Mouse (Mus musculus): ENCODE results near the gene Pigv. TPM values are rescaled to one million over a fixed set of nuclear protein-coding genes. Genes with fewer than 3 reads are reported as not detected.

Pigv gene
- total and polyA plus RNA-seq, 3 experiments = 2.9 to 5.0 (median 3.7) TPM

DNA sequence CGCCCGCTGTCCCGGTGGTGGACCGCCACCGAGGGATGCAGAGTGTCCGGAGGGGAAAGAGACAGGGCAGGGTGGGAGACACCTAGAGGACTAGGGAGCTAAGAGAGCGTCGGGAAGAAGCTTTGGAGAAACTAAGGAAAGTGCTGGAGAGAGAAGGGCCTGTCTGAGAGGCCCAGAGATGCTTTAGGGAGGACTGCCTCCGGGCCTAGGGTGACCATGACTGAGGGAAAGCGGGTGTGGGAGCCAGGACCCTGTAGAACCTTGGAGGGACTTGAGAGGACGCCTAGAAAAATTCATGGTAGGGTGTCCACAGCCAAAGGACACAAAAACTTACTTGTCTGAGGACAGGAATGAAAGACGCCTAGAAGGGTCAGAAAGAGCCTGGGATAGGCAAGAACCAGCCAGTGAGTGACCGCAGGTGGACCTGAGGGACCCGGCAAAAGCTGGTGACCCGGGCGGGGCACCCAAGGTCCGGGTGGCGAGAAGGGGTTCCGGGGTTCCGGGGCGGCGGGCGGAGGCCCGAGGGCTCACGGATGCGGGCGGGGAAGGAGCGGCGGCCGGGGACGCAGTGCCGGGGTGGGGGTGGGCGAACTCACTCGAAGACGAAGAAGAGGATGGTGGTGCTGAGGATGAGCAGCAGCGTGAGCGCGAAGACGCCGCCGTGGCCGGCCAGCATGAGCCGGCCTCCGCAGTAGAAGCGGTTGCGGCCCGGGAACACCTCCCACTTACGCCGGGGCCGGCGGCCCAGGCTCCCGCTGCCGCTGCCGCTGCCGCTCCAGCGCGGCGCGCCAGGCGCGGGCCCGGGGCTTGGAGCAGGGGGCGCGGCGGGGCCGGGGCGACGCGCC is 39.7 kb downstream of the Pigv start:
- dilution Hi-C loops (cut with MboI; ENCODE audit: extremely low pct_ligation_motif_present, extremely low pct_unique_long_range_greater_than_20kb, low sequenced_read_pairs) = no loop called here
- H3K36me3 ChIP-seq (replicated peaks in 1 of 2; ENCODE audit: control insufficient read depth in 1 of 2, insufficient read depth in 1 of 2, low read length in 1 of 2) = peaks cover 2 to 23% of the 10 kb centered on the region in 2 experiments
- H3K4me1 ChIP-seq (ENCODE audit: control insufficient read depth in 1 of 2, insufficient read depth in 2 of 2) = peaks cover 8 to 45% of the 10 kb centered on the region in 2 experiments
- H3K27me3 ChIP-seq (replicated peaks) = no peaks in the 10 kb centered on the region
- H3K9me3 ChIP-seq (replicated peaks; ENCODE audit: low read length) = no peaks in the 10 kb centered on the region
- in situ Hi-C loops (cut with MboI; ENCODE audit: low pct_ligation_motif_present, low pct_unique_long_range_greater_than_20kb, low sequenced_read_pairs) = loop anchor here (5.0 kb wide), 1 partner anchor 35 kb away; no protein-coding TSS in a partner anchor
- H3K4me3 ChIP-seq (replicated peaks in 1 of 3; ENCODE audit: low read depth in 2 of 3, low read length in 2 of 3, poor library complexity in 1 of 3) = peak overlapping the region; percentile 57 to 81 (median 60)
- peak overlapping the region; percentile 86 for H3K4me2 ChIP-seq (ENCODE audit: insufficient read depth, low read depth, poor library complexity, severe bottlenecking)
- peak overlapping the region; percentile 95 for H3K9ac ChIP-seq (ENCODE audit: insufficient read depth, low read depth)
- DNase-seq (ENCODE audit: extremely low read depth) = no peak
- H3K27ac ChIP-seq (ENCODE audit: insufficient read depth, low read depth) = no peak overlapping the region
- TF ChIP-seq NELFE (IDR thresholded peaks at IDR 0.05; ENCODE audit: low read depth, low read length) (no peak), EP300 (IDR thresholded peaks at IDR 0.05; ENCODE audit: low read length) (no peak), UBTF (IDR thresholded peaks at IDR 0.05; ENCODE audit: low read depth, low read length) (peak; percentile 34), KAT2A (IDR thresholded peaks at IDR 0.05; ENCODE audit: insufficient replicate concordance, low read length) (no peak), POLR2A (IDR thresholded peaks at IDR 0.05; ENCODE audit: low read depth, low read length) (no peak)
- H3K79me2 ChIP-seq (replicated peaks; ENCODE audit: control insufficient read depth, extremely low read depth, insufficient read depth, poor library complexity, severe bottlenecking) = peaks cover 45% of the 10 kb centered on the region

GRCm38 (mm10) chr4:133631769-133632411 is 40.6 kb downstream of the Pigv start:
- peak overlapping the region; percentile 57 to 81 (median 60) for H3K4me3 ChIP-seq (replicated peaks in 1 of 3; ENCODE audit: low read depth in 2 of 3, low read length in 2 of 3, poor library complexity in 1 of 3)
- H3K4me2 ChIP-seq (ENCODE audit: insufficient read depth, low read depth, poor library complexity, severe bottlenecking) = peak overlapping the region; percentile 86
- peaks cover 46% of the 10 kb centered on the region for H3K79me2 ChIP-seq (replicated peaks; ENCODE audit: control insufficient read depth, extremely low read depth, insufficient read depth, poor library complexity, severe bottlenecking)
- H3K9me3 ChIP-seq (replicated peaks; ENCODE audit: low read length) = no peaks in the 10 kb centered on the region
- H3K4me1 ChIP-seq (ENCODE audit: control insufficient read depth in 1 of 2, insufficient read depth in 2 of 2) = peaks cover 10 to 50% of the 10 kb centered on the region in 2 experiments
- no peaks in the 10 kb centered on the region for H3K27me3 ChIP-seq (replicated peaks)
- TF ChIP-seq HCFC1 (IDR thresholded peaks at IDR 0.05; ENCODE audit: low read depth, low read length) (no peak), MYC (IDR thresholded peaks at IDR 0.05; ENCODE audit: low read depth, low read length) (no peak), RCOR1 (conservative IDR thresholded peaks at IDR 0.05; ENCODE audit: low read depth, low read length) (no peak), CHD2 (IDR thresholded peaks at IDR 0.05; ENCODE audit: low read length) (peak; percentile 60), NELFE (IDR thresholded peaks at IDR 0.05; ENCODE audit: low read depth, low read length) (no peak), POLR2AphosphoS2 (IDR thresholded peaks at IDR 0.05; ENCODE audit: low read depth, low read length) (no peak), ELF1 (IDR thresholded peaks at IDR 0.05; ENCODE audit: low read depth, low read length) (no peak), USF2 (conservative IDR thresholded peaks at IDR 0.05; ENCODE audit: low read depth, low read length) (no peak), SIN3A (IDR thresholded peaks at IDR 0.05; ENCODE audit: low read length) (no peak; the same call in 1 of the 2 replicates), MXI1 (IDR thresholded peaks at IDR 0.05; ENCODE audit: low read depth, low read length) (0 out of 2 replicates have a peak, but pooled peaks have one; percentile 39), USF1 (IDR thresholded peaks at IDR 0.05; ENCODE audit: low read depth, low read length) (no peak), MEF2A (IDR thresholded peaks at IDR 0.05; ENCODE audit: borderline replicate concordance, low read depth, low read length) (no peak), CTCF (conservative IDR thresholded peaks at IDR 0.05 in 1 of 2, IDR thresholded peaks at IDR 0.05 in 1 of 2; ENCODE audit: low read depth in 2 of 2, low read length in 2 of 2) (no peak), ETS1 (conservative IDR thresholded peaks at IDR 0.05; ENCODE audit: low read depth, low read length) (no peak), UBTF (IDR thresholded peaks at IDR 0.05; ENCODE audit: low read depth, low read length) (no peak), TCF12 (IDR thresholded peaks at IDR 0.05; ENCODE audit: low read depth, low read length) (no peak), BHLHE40 (IDR thresholded peaks at IDR 0.05; ENCODE audit: low read depth, low read length) (0 out of 2 replicates have a peak, but pooled peaks have one; percentile 4), TBP (conservative IDR thresholded peaks at IDR 0.05; ENCODE audit: low read depth, low read length) (no peak)
- dilution Hi-C loops (cut with MboI; ENCODE audit: extremely low pct_ligation_motif_present, extremely low pct_unique_long_range_greater_than_20kb, low sequenced_read_pairs) = no loop called here
- peak overlapping the region; percentile 23; the same call in 1 of the 2 replicates for H3K27ac ChIP-seq (ENCODE audit: insufficient read depth, low read depth)
- no peak for DNase-seq (ENCODE audit: extremely low read depth)
- H3K36me3 ChIP-seq (replicated peaks in 1 of 2; ENCODE audit: control insufficient read depth in 1 of 2, insufficient read depth in 1 of 2, low read length in 1 of 2) = peaks cover 5 to 29% of the 10 kb centered on the region in 2 experiments
- in situ Hi-C loops (cut with MboI; ENCODE audit: low pct_ligation_motif_present, low pct_unique_long_range_greater_than_20kb, low sequenced_read_pairs) = loop anchor here (5.0 kb wide), 1 partner anchor 35 kb away; no protein-coding TSS in a partner anchor
- peak overlapping the region; percentile 95 for H3K9ac ChIP-seq (ENCODE audit: insufficient read depth, low read depth)

Data from CH12.LX (cell line).